Mouse (Mus musculus): ENCODE data around the gene Slain2. TPM values are rescaled to one million over a fixed set of nuclear protein-coding genes. Genes with fewer than 3 reads are reported as not detected.

Slain2 gene
- polyA plus RNA-seq, 1 experiment: 11.8 TPM

DNA sequence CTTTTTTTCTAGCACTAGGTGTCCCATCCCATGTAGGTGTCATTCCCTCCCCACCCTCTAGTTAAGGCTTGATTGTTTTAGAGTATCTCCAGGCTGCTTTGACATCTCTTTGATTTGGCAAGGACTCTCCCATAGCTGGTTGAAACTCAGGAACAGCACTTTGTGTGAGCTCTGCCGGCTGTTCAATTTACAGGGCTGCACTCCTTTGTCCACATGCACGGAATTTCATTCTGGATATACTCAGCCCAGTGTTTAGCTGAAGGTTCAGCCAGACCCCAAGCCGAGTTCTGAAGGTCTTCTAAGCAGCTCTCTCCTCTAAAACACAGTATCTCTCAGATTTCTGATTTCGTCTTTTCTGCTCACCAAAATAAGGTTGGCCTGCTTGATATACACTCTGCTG is 58.3 kb downstream of the Slain2 start:
- TF ChIP-seq GATA1 (IDR thresholded peaks at IDR 0.05; ENCODE audit: low read length): no peak

GRCm38 (mm10) chr5:72972934-72973333 is 58.8 kb downstream of the Slain2 start:
- no peak for TF ChIP-seq GATA1 (IDR thresholded peaks at IDR 0.05; ENCODE audit: low read length)

DNA sequence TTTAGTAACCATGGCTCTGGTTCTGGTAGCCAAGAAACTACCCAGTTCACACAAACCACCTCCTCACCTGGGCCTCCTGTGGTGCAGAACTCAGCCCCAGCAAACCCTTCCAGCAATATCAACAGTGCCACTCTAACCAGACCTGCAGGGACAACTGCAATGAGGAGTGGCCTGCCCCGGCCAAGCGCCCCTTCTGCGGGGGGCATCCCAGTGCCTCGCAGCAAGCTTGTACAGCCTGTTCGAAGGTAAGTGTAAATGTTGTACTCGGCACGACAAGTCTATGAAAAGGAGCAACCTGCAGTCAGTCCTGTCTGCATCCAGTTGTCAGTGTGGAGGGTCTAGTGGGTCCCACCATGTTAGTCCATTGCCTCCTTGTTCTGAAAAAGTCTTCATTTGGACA is 60.5 kb downstream of the Slain2 start, which contains the start of gene Gm10135:
Gm10135 (minus strand) TSS at position 101 of the 400 bp plus-strand sequence.
- no peak for TF ChIP-seq GATA1 (IDR thresholded peaks at IDR 0.05; ENCODE audit: low read length)

- no peak for TF ChIP-seq GATA1 (IDR thresholded peaks at IDR 0.05; ENCODE audit: low read length)
Measured at GRCm38 (mm10) chr5:72975996-72976395, 61.9 kb downstream of the Slain2 start.

DNA sequence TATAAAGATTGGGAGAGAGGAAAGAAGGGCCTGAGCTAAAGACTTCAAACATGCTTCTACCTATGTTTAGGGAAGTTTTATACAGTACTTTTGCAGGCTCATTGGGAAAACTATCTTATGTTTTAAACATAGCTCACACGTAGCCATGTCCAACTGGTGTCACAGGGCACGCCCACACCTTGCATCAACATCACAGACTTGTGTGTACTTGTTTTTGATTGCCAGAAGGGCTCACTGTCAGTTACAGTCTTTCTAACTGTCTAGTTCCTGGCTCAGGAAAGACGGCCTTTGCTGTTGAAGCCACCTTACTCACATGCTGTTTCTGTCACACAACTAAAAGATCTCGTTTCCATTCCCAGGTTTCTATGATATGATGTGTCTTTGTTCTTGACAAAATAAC is 62.4 kb downstream of the Slain2 start:
- TF ChIP-seq GATA1 (IDR thresholded peaks at IDR 0.05; ENCODE audit: low read length): no peak

GRCm38 (mm10) chr5:72984091-72984490 is 70.0 kb downstream of the Slain2 start:
- TF ChIP-seq GATA1 (IDR thresholded peaks at IDR 0.05; ENCODE audit: low read length): no peak

DNA sequence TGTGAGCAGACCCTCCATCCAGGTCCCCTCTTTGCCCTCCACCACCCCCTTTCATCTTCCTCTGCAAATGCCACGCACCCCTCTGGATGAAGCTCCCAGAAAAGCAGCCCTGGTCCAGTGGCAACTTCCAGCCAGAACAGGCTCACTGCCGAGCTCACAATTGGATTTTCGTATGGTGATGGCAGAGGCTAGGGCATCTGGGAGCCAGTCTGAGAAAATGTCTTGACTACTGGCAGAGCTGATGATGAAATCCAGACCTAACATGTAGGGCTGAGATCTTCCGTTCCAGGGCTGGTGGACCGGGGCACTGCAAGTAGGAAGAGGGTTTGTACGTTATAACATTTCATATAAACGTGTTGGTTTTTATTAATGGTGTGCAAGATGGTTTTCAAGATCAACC is 73.7 kb downstream of the Slain2 start:
- no peak for TF ChIP-seq GATA1 (IDR thresholded peaks at IDR 0.05; ENCODE audit: low read length)

DNA sequence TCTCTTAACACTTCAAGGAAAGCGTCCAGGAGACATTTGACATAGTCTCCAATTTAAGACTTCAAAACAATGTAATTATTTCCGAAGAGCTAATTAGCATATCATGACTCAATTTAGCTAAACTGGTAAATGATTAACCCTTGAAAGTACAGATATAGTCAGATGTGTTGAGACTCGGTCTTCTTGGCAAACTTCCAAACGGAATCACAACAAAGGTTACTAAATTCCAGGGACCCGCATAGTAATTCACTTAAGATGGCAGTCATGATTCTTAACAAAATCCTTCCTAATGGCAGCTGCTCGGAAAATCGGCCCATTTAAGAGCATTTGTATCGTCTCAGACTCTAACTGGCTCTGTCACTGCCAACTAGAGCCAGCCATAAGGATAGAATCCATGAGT is 75.7 kb downstream of the Slain2 start:
- no peak for TF ChIP-seq GATA1 (IDR thresholded peaks at IDR 0.05; ENCODE audit: low read length)

DNA sequence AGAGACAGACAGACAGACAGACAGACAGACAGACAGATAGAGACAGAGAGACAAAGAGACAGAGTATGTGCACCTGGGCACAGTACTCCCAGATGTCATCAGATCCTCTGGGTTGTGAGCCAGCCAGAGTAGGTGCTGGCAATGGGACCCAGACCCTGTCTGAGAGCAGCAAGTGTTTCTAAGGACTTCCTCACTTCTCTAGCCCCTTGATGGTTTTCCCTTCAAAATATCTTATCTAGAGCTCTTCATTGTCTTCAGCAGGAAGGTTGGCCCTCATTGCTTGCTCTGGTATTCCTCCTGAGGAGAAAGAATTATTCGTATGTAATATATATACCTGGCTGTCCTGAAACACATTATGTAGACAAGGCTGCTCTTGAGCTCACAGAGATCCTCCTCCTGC is 78.4 kb downstream of the Slain2 start:
- TF ChIP-seq GATA1 (IDR thresholded peaks at IDR 0.05; ENCODE audit: low read length): no peak

DNA sequence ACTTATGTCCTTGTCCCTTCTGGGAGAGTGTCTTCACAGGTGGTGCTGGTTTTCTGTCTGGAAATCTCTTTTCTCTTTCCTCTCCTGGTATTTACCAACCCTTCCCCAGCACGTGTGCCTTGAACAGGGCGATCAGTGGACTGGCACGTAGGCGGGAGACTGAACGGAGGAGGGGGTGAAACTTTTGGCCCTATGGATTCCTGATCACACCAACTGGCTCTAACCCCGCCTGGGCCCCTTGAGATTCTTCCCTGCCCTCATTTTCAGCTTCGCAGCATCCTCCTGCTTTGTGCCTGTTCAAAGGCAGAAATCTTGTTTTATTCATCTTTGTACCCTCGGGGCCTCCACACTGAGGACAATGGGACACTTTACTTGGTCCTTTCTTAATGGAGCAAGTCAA is 80.3 kb downstream of the Slain2 start:
- no peak for TF ChIP-seq GATA1 (IDR thresholded peaks at IDR 0.05; ENCODE audit: low read length)

DNA sequence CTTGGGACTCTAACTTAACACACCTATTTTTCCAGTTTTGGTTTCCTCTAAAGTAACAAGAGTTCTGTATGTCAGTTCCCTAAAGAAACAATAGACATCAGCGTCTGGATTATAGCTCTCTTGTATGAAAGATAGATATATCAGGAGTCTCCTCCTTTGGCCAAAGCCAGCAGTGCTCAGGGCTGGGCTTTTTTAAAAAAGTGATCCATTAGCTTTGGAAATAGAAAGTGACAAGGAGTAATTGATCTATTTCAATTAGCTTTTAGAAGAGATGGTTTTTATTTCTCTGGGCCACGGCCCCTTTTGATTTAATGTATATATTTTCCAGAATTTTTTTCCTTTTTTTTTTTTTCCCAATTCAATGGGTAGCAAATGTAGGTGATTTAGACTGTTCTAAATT is 80.8 kb downstream of the Slain2 start:
- no peak for TF ChIP-seq GATA1 (IDR thresholded peaks at IDR 0.05; ENCODE audit: low read length)

GRCm38 (mm10) chr5:72995379-72995778 is 81.3 kb downstream of the Slain2 start:
- TF ChIP-seq GATA1 (IDR thresholded peaks at IDR 0.05; ENCODE audit: low read length): no peak

GRCm38 (mm10) chr5:73004046-73004445 is 89.9 kb downstream of the Slain2 start:
- TF ChIP-seq GATA1 (IDR thresholded peaks at IDR 0.05; ENCODE audit: low read length): no peak

- TF ChIP-seq GATA1 (IDR thresholded peaks at IDR 0.05; ENCODE audit: low read length): no peak
Measured at GRCm38 (mm10) chr5:73006784-73007581, 92.9 kb downstream of the Slain2 start, which contains the start of gene Slc10a4. Slc10a4 (plus strand) TSS chr5:73006883.

- TF ChIP-seq GATA1 (IDR thresholded peaks at IDR 0.05; ENCODE audit: low read length): no peak
Measured at GRCm38 (mm10) chr5:73007582-73007959, 93.5 kb downstream of the Slain2 start.

- no peak for TF ChIP-seq GATA1 (IDR thresholded peaks at IDR 0.05; ENCODE audit: low read length)
Measured at GRCm38 (mm10) chr5:73014745-73015144, 100.6 kb downstream of the Slain2 start.

- TF ChIP-seq GATA1 (IDR thresholded peaks at IDR 0.05; ENCODE audit: low read length): no peak
Measured at GRCm38 (mm10) chr5:73023801-73024200, 109.7 kb downstream of the Slain2 start.

Other genes with a start within 250 kb of the Slain2 start
- not detected in 2 replicates for gene Txk, start 161.5 kb upstream of the Slain2 start, polyA plus RNA-seq (2012)
- 0.44 and 0.63 TPM in 2 replicates for gene Tec, start 45.8 kb upstream of the Slain2 start, polyA plus RNA-seq (2012)
- not detected in 2 replicates for gene Gm10135, start 60.4 kb downstream of the Slain2 start, polyA plus RNA-seq (2012)
- not detected in 2 replicates for gene Slc10a4, start 92.6 kb downstream of the Slain2 start, polyA plus RNA-seq (2012)

All from G1E-ER4 (cell line).